Comparison of ENCODE assay signal across 7 mouse cellular contexts in the genomic region with DNA sequence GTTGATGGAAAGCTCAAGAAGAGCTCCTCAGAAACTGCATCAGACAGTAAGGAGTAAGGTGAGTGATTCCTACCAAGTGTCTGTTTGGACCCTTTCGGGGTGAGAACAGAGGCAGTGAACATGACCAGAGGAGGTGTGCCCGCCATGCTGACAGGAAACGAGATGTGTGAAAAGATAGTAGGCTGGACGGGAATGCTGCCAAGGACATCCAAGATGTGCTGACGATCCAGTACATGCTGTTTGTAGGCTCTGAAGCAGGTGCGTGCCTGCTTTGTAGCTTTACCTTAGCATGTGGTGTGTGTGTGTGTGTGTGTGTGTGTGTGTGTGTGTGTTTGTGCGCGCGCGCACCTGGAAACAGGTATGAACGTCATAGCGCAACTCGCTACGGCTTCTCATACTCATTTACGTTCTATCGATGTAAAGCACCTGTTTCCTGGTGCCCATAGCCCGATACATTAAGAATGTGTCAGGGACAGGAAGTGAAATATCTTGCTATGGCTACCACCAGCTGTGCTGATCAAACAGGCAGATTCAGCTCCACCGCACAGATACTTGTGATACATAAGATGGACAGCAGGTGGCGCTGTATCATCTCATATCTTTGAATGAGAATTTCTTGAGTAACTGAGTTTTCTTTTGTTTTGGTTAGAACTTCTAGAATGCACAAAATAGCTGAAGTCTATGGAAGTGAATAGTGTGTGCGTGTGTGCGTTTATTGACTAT.
DNase-seq lines count a peak whose midpoint lies in the region; ATAC-seq and TF ChIP-seq lines count a peak whose summit lies in the region.

No protein-coding gene starts in this region.

- H3K4me2 ChIP-seq in forebrain, embryonic 14.5 days (ENCODE audit: low read length) = no peak overlapping the region
- no peak overlapping the region for H3K4me2 ChIP-seq in kidney, embryonic 15.5 days

- TF ChIP-seq POLR2A in liver, adult 2 months (IDR thresholded peaks at IDR 0.05; ENCODE audit: extremely low read depth, insufficient read depth, low read length) = no peak

- H3K79me2 ChIP-seq in liver, adult 2 months (ENCODE audit: control insufficient read depth, insufficient read depth, low read length) = no peaks in the 10 kb centered on the region

- peak; percentile 67 for ATAC-seq in forebrain, embryonic 14.5 days
- 0 out of 2 replicates have a peak, but pooled peaks have one; percentile 43 for ATAC-seq in kidney, embryonic 15.5 days (replicated peaks; ENCODE audit: low FRiP score)

- no peaks in the 10 kb centered on the region for H3K27me3 ChIP-seq in forebrain, embryonic 14.5 days (replicated peaks; ENCODE audit: control insufficient read depth, insufficient read depth, low read length)
- no peaks in the 10 kb centered on the region for H3K27me3 ChIP-seq in kidney, embryonic 15.5 days
- H3K27me3 ChIP-seq in liver, adult 2 months (ENCODE audit: control insufficient read depth, insufficient read depth, low read length) = no peaks in the 10 kb centered on the region

- H3K4me3 ChIP-seq in forebrain, embryonic 14.5 days (ENCODE audit: low read depth, low read length) = no peak overlapping the region
- H3K4me3 ChIP-seq in kidney, embryonic 15.5 days (replicated peaks) = no peak overlapping the region
- no peak overlapping the region for H3K4me3 ChIP-seq in liver, adult 2 months (ENCODE audit: insufficient read depth, low read depth, low read length)

- no peaks in the 10 kb centered on the region for H3K36me3 ChIP-seq in forebrain, embryonic 14.5 days (ENCODE audit: control insufficient read depth, insufficient read depth, low read length)
- H3K36me3 ChIP-seq in kidney, embryonic 15.5 days = no peaks in the 10 kb centered on the region
- no peaks in the 10 kb centered on the region for H3K36me3 ChIP-seq in liver, adult 2 months (ENCODE audit: control insufficient read depth, insufficient read depth, low read length)

- peak; percentile 4 to 32 for DNase-seq in spleen, postnatal 10 days (ENCODE audit: low spot score in 2 of 2)
- DNase-seq in spleen, postnatal 36 days (ENCODE audit: low spot score in 2 of 2) = no peak
- DNase-seq in c-Kit-positive CD71-negative TER-119-negative erythroid progenitor cells, embryonic 14.5 days (ENCODE audit: low read depth) = peak; percentile 32
- peak; percentile 89 for DNase-seq in forebrain, embryonic 14.5 days (ENCODE audit: low spot score)
- peak; percentile 19 for DNase-seq in liver, adult 2 months (ENCODE audit: extremely low read depth, low read depth, low spot score)
- peak; percentile 61 for DNase-seq in right cerebral cortex, adult 18-20 months

- no peaks in the 10 kb centered on the region for H3K9me3 ChIP-seq in forebrain, embryonic 14.5 days (replicated peaks; ENCODE audit: control insufficient read depth, low read length)
- no peaks in the 10 kb centered on the region for H3K9me3 ChIP-seq in kidney, embryonic 15.5 days (replicated peaks)

- WGBS in forebrain, embryonic 14.5 days = 58% methylated on average over 21 of the region's 21 CpGs
- 53% methylated on average over 21 of the region's 21 CpGs for WGBS in kidney, embryonic 15.5 days
- WGBS in liver, adult 2 months = 41% methylated on average over 21 of the region's 21 CpGs

- H3K27ac ChIP-seq in forebrain, embryonic 14.5 days (ENCODE audit: low read depth, low read length) = no peak overlapping the region
- H3K27ac ChIP-seq in kidney, embryonic 15.5 days = no peak overlapping the region
- no peak overlapping the region for H3K27ac ChIP-seq in liver, adult 2 months (replicated peaks; ENCODE audit: insufficient read depth, low read depth, low read length)

- H3K9ac ChIP-seq in forebrain, embryonic 14.5 days (ENCODE audit: low read length) = no peak overlapping the region
- no peak overlapping the region for H3K9ac ChIP-seq in kidney, embryonic 15.5 days
- H3K9ac ChIP-seq in liver, adult 2 months (ENCODE audit: low read depth, low read length) = no peak overlapping the region

- H3K4me1 ChIP-seq in forebrain, embryonic 14.5 days (ENCODE audit: control insufficient read depth, insufficient read depth, low read length) = no peaks in the 10 kb centered on the region
- H3K4me1 ChIP-seq in kidney, embryonic 15.5 days = 0 out of 2 replicates have a peak, but pooled peaks cover 3% of the 10 kb centered on the region
- no peaks in the 10 kb centered on the region for H3K4me1 ChIP-seq in liver, adult 2 months (ENCODE audit: control insufficient read depth, insufficient read depth, low read length)

- TF ChIP-seq CTCF in liver, adult 2 months (IDR thresholded peaks at IDR 0.05; ENCODE audit: low read depth, low read length) = peak; percentile 42; the same call in 1 of the 2 replicates

Comparison
In these comparisons a context has a peak if more than half of its experiments do, and no peak if none do; other contexts are left out.
1. DNase-seq: peak in spleen, postnatal 10 days (2 of 2), c-Kit-positive CD71-negative TER-119-negative erythroid progenitor cells, embryonic 14.5 days (single experiment), forebrain, embryonic 14.5 days (single experiment), liver, adult 2 months (single experiment) and right cerebral cortex, adult 18-20 months (single experiment); none in spleen, postnatal 36 days (0 of 2).